Mouse (Mus musculus) megakaryocyte progenitor cell, adult 5-6 weeks (primary cell): ENCODE measurements at regions not wholly inside any gene's neighbourhood (a gene's known extent, or its start where the extent isn't known, plus 50 kb on each side); places are given as distances from the start of the nearest gene placed in this dataset.

ENCODE experiments used
- ATAC-seq: replicated peaks from 2 replicates; pipeline ENCODE4 v1.8.0; 2016; ENCODE audit warnings: mild to moderate bottlenecking, moderate TSS enrichment, inconsistent platforms; ENCODE audit not compliant: poor library complexity

GRCm38 (mm10) chr16:26171441-26171840 is 65.9 kb upstream of the P3h2 start:
- no peak for ATAC-seq

DNA sequence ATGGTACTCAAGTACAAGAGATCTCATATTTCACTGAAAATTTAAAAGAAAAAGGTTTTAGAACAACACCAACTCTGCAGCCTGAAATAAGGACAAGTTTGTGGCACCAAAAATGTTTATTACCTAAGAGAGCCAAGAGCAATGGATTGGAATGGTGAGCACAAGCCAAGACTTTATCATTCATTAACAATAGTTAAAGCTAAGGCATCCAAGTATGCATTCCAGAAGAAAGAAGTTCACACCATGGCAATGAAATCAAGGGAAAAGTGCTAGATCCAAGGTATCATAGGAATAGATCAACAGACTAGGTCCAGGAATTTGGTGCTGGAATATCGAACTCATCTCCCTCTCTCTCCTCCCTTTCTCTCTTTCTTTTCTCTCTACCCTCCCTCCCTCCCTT is 63.8 kb upstream of the P3h2 start:
- ATAC-seq, result no peak

DNA sequence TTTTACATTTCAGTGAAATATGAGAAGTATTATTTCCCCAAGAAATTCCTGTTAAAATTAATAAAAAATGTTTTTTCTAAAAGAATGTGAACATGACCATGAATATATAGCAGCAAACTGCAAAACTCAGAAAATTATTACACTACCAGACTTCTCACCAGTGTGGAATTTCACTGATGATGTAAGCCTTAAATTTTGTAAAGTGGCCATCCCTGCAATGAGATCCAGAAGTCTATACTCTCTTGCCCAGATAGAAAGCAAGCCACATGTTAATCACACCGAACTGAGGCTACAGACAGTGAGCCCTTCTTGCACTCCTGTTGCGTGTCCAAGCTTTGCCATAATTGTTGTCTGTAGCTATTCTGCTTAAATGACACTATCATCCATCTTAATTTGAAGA is 62.6 kb upstream of the P3h2 start:
- no peak for ATAC-seq

DNA sequence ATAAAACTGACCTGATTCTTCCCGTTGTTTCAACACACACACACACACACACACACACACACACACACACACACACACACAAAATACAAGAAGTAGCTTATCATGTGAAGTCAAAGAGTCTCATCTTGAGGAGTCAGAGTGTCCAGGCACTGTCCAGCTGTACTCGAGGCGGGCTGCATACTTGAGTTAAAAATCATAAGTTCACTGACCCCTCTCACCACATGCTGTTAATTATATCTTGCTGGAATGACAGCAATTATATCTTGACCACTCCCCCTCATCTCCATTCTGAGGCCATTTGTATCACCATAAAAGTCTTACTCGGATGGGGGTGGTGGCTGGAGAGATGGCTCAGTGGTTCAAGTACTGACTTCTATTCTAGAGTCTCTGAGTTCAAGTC is 58.5 kb upstream of the P3h2 start:
- no peak for ATAC-seq

- ATAC-seq, result no peak
Observed at GRCm38 (mm10) chr16:26163401-26163800, 57.8 kb upstream of the P3h2 start.

DNA sequence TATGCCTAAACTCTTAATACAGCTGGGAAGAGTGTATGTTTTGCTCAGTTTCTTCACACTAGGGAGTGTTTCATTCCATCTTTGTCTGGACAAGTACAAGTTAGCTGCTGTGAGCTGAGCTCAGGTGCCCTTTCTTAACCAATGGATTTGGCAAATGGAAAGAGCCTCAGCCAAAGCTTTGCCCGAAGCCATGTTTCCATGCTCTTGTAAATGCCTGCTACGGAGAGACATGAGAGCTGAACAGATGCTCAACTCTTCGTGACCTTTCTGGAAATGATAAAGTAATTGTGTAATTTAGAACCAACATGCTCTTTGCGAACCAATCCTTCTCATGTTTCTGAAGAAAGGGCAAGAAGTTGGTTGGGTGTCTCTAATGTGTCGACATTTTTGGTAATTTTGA is 52.0 kb upstream of the P3h2 start:
- ATAC-seq, result no peak
